Mouse (Mus musculus) olfactory bulb, adult 2 months (tissue): ENCODE measurements around the gene Slc25a23.

ENCODE experiments used
- CTCF ChIP-seq: fragments of 200-500 bp; IDR thresholded peaks from 2 replicates; pipeline ENCODE4 v1.5.1; 2012; ENCODE audit warnings: low read depth, mild to moderate bottlenecking, low read length, moderate library complexity; ENCODE audit not compliant: insufficient read depth
- POLR2A ChIP-seq: fragments of 200-500 bp; IDR thresholded peaks from 2 replicates; pipeline ENCODE4 v1.6.1; 2012; ENCODE audit warnings: mild to moderate bottlenecking, low read depth, low read length, moderate library complexity; ENCODE audit not compliant: insufficient read depth

DNA sequence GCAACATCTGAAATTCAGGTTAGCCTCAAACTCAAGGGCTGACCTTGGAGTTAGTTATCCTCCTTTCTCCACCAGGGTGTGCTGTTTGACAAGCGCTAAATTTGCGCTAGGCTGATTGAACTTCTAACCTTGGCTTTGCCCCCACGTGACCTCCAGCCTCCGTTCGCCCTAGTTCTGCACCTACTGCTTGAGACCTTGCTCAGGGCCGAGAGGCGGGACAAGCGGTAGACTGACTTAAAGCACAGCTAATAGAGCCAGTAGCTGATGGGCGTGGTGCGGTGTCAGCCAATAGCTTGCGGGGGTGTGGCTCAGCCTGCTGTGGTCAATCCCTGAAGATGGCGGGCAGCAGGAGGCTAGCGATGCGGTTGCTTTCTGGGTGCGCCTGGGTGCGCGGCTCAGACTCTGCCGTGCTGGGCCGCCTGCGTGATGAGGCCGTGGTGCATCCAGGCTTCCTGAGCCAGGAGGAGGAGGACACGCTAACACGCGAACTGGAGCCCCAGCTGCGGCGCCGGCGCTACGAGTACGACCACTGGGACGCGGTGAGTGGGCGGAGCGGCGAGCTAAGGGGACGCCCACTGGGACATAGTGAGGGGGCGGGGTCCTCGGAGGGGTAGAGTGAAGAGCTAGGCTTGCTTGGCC is 62.5 kb downstream of the Slc25a23 start, which contains the start of gene Alkbh7:
- TF ChIP-seq CTCF (peak; percentile 43; the same call in 1 of the 2 replicates), POLR2A (peak; percentile 79)
